Comparison of ENCODE assay signal across 17 mouse cellular contexts in genomic region chr9:85932209-85932608, GRCm38 (mm10).
DNase-seq lines count a peak whose midpoint lies in the region.
"Had no signal": no experiment of that assay in that cellular context is flagged by ENCODE, and none has a peak within 500 bp of the region (broad histone marks: within the 10 kb centered on the region; RNA-seq: fewer than 3 reads in every experiment).

No protein-coding gene starts in this region.

- DNase-seq in frontal cortex, adult 2 months (ENCODE audit: extremely low spot score in 1 of 2, low spot score in 1 of 2): peak; percentile 3 to 30
- DNase-seq in frontal cortex, postnatal 14 days (ENCODE audit: low spot score in 2 of 2): no peak
- DNase-seq in left cerebral cortex, adult 18-20 months (ENCODE audit: low spot score in 2 of 2): peak; percentile 3 to 8
- DNase-seq in left cerebral cortex, postnatal 10 days (ENCODE audit: extremely low spot score in 1 of 2, low spot score in 2 of 2): no peak
- peak; percentile 58 for DNase-seq in brain, adult 2 months (ENCODE audit: low read depth, low spot score)
- peak; percentile 47 for DNase-seq in telencephalon, adult 2 months (ENCODE audit: low read depth, low spot score)
- DNase-seq in heart, postnatal 4 days: no peak
- DNase-seq: adrenal gland, adult 2 months; adrenal gland, postnatal 10 days; adrenal gland, postnatal 25 days; cerebellum, adult 11 months; cerebellum, adult 18-20 months; cerebellum, adult 8-10 months; cerebellum, adult 9-11 months; cerebellum, postnatal 14 days; cerebellum, postnatal 36 days; embryo, embryonic 11 days had no signal

- intact Hi-C loops in left cerebral cortex, postnatal 10 days (cut with DNase I): no loop called here

Comparison
In these comparisons a context has a peak if more than half of its experiments do, and no peak if none do; other contexts are left out.
1. DNase-seq: peak in frontal cortex, adult 2 months (2 of 2), left cerebral cortex, adult 18-20 months (2 of 2), brain, adult 2 months (single experiment) and telencephalon, adult 2 months (single experiment); none in frontal cortex, postnatal 14 days (0 of 2), left cerebral cortex, postnatal 10 days (0 of 2) and heart, postnatal 4 days (single experiment).